Mouse (Mus musculus) heart, embryonic 14.5 days (tissue): ENCODE measurements around the gene Lrrc4. TPM values are rescaled to one million over a fixed set of nuclear protein-coding genes. Genes with fewer than 3 reads are reported as not detected.

Experiments
- ATAC-seq: fragments of 200-750 bp; cut with Nextera tagmentation; 2 replicates; pipeline ENCODE4 v1.8.0; 2017; ENCODE audit warnings: low read depth, moderate TSS enrichment; ENCODE audit not compliant: insufficient number of reproducible peaks, insufficient read depth, low FRiP score
- H3K27ac ChIP-seq, 2 experiments: fragments of 200-500 bp in 1 of 2; fragments of 300-500 bp in 1 of 2; sonication (generic) in 1 of 2; replicated peaks in 1 of 2; 2 replicates each; pipeline ENCODE4 v1.5.1; 2012 to 2014; ENCODE audit warnings: low read depth in 2 of 2, low read length in 2 of 2, control low read depth in 1 of 2, mild to moderate bottlenecking in 1 of 2, mixed read lengths in 1 of 2; ENCODE audit not compliant: control insufficient read depth in 1 of 2, insufficient read depth in 1 of 2
- H3K27me3 ChIP-seq: fragments of 300-500 bp; sonication (generic); 2 replicates; pipeline ENCODE4 v1.6.1; 2014; ENCODE audit warnings: mild to moderate bottlenecking, low read length, control low read depth; ENCODE audit not compliant: control insufficient read depth, insufficient read depth
- H3K36me3 ChIP-seq: fragments of 300-500 bp; sonication (generic); 2 replicates; pipeline ENCODE4 v1.6.1; 2014; ENCODE audit warnings: mild to moderate bottlenecking, control low read depth, low read length, mixed read lengths; ENCODE audit not compliant: control insufficient read depth, insufficient read depth
- H3K4me1 ChIP-seq, 2 experiments: fragments of 200-500 bp in 1 of 2; fragments of 300-500 bp in 1 of 2; sonication (generic) in 1 of 2; 2 replicates each; pipeline ENCODE4 v1.6.1; 2012 to 2014; ENCODE audit warnings: low read length in 2 of 2, control low read depth in 1 of 2, mixed read lengths in 1 of 2; ENCODE audit not compliant: control insufficient read depth in 2 of 2, insufficient read depth in 2 of 2
- H3K4me2 ChIP-seq: fragments of 300-500 bp; sonication (generic); 2 replicates; pipeline ENCODE4 v1.6.1; 2014; ENCODE audit warnings: mild to moderate bottlenecking, low read length
- H3K4me3 ChIP-seq, 2 experiments: fragments of 200-500 bp in 1 of 2; fragments of 300-500 bp in 1 of 2; sonication (generic) in 1 of 2; 2 replicates each; pipeline ENCODE4 v1.5.1; 2012 to 2014; ENCODE audit warnings: low read length in 2 of 2, mild to moderate bottlenecking in 2 of 2, control low read depth in 1 of 2, low read depth in 1 of 2, moderate library complexity in 1 of 2; ENCODE audit not compliant: control insufficient read depth in 1 of 2, insufficient read depth in 1 of 2
- H3K9ac ChIP-seq: fragments of 300-500 bp; sonication (generic); 2 replicates; pipeline ENCODE4 v1.6.1; 2014; ENCODE audit warnings: mild to moderate bottlenecking, low read length
- H3K9me3 ChIP-seq: fragments of 300-500 bp; sonication (generic); 2 replicates; pipeline ENCODE4 v1.6.1; 2016; ENCODE audit warnings: low read length, control low read depth; ENCODE audit not compliant: control insufficient read depth
- WGBS: fragments of 180-500 bp; shearing (Covaris S2); extraction: QIAGEN DNeasy Blood & Tissue Kit; methylation state at CpG from one replicate; pipeline ENCODE4 v1.1.7; 2014; 5-methylcytosine and 5-hydroxymethylcytosine counted together
- polyA plus RNA-seq: library from polyadenylated mRNA; unstranded; fragments of >200 nt; fragmentation: Nextera tagmentation; extraction: Ambion mirVana; gene quantifications from 2 replicates; pipeline ENCODE4 v1.2.1, GENCODE M21; 2014

The Lrrc4 gene
- polyA plus RNA-seq, 1 experiment from 2014 or later: 0.45 TPM

DNA sequence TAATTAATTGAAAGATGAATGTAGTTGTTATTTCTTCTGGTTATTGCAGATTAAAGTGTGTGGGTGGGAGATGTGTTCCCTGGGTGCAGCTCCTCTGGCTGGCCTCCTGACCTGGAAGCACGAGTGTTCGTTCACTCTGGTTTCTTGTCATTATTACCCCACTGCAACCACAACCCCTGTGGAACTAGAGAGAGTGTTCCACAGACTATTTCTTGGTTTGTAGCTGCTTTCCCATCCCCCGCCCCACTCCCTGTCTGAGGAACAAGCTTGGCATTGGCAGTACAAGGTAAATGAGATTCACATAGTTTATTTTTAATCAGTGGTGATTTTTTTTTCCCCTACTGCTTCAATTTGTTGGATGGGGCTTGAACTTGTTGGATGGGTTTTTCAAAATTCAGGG is 166.8 kb downstream of the Lrrc4 start:
- no peak overlapping the region for H3K9ac ChIP-seq
- no peak overlapping the region for H3K4me2 ChIP-seq
- no peak overlapping the region for H3K27ac ChIP-seq
- 81% methylated on average over 3 of the region's 3 CpGs for WGBS
- H3K4me3 ChIP-seq: no peak overlapping the region
- no peaks in the 10 kb centered on the region for H3K9me3 ChIP-seq
- ATAC-seq: no peak
- peaks cover 11% of the 10 kb centered on the region for H3K36me3 ChIP-seq
- H3K27me3 ChIP-seq: no peaks in the 10 kb centered on the region
- no peaks in the 10 kb centered on the region for H3K4me1 ChIP-seq

DNA sequence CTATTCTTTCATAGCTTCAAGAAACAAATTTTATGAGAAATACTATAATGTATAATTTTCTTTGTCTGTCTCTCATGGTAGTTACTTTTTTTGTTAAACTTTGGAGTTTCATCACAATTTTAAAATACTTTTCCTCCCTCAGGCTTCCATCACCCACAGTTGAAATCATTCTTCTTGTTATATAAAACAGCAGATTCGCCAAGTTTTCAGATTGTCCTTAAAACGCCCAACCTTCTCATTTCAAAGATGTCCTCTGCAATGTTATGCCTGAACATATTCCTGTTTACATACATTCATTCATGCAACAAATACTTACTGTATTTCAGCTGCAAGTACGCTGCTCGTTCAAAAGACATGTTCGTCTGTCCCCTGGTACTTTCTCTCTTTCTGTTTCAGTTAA is 167.9 kb downstream of the Lrrc4 start:
- no peaks in the 10 kb centered on the region for H3K9me3 ChIP-seq
- H3K4me1 ChIP-seq: no peaks in the 10 kb centered on the region
- no peak for ATAC-seq
- H3K4me2 ChIP-seq: no peak overlapping the region
- no peak overlapping the region for H3K4me3 ChIP-seq
- no peaks in the 10 kb centered on the region for H3K27me3 ChIP-seq
- WGBS: 93% methylated on average over 5 of the region's 5 CpGs
- peaks cover 3% of the 10 kb centered on the region; the same call in 1 of the 2 replicates for H3K36me3 ChIP-seq
- no peak overlapping the region for H3K27ac ChIP-seq
- no peak overlapping the region for H3K9ac ChIP-seq

DNA sequence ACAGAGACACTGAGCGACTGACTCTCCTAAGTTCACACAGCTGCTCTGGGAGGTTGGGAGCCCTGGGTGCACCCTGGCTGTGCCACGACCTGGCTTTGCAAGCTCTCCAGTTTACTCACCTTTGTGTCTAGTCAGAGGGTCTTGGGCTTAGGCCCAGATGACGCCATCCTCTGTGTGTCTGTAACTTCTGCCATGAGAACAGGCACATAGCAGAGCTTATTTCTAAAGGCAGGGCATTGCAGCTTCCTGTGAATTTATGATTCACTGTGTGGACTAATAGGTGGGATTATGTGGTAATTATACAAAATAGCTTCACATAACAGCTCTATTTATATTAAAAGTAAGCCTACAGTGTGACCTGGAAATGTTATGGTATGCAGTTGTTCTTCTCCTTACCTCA is 168.5 kb downstream of the Lrrc4 start:
- Histone ChIP-seq H3K9ac (no peak overlapping the region), H3K4me2 (no peak overlapping the region), H3K36me3 (peaks cover 3% of the 10 kb centered on the region; the same call in 1 of the 2 replicates), H3K27me3 (no peaks in the 10 kb centered on the region), H3K4me3 (no peak overlapping the region), H3K27ac (no peak overlapping the region), H3K4me1 (no peaks in the 10 kb centered on the region), H3K9me3 (no peaks in the 10 kb centered on the region)
- 82% methylated on average over 3 of the region's 3 CpGs for WGBS
- ATAC-seq: no peak

DNA sequence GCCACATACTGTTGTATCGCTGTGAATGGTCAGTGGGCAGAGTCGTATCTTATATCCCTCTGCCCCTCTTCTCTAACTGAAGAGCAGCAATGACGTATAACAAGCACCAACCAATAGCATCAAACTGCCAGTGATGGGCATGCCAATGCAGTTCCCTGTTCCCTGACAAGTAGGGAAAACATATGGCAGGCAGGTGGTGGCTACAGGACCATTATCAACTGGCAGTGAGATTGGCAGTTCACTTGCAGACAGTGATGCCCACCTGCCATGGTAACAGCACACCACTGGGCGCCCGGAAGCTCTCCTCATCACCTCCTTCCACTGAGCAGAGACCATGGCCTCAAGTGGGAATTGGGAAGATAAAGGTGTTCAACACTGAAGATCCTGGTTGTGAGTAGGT is 175.0 kb downstream of the Lrrc4 start:
- Histone ChIP-seq H3K4me3 (no peak overlapping the region), H3K4me2 (no peak overlapping the region), H3K36me3 (peaks cover 2% of the 10 kb centered on the region; the same call in 1 of the 2 replicates), H3K27ac (no peak overlapping the region), H3K9ac (no peak overlapping the region), H3K4me1 (no peaks in the 10 kb centered on the region), H3K9me3 (no peaks in the 10 kb centered on the region), H3K27me3 (no peaks in the 10 kb centered on the region)
- no peak for ATAC-seq
- WGBS: 85% methylated on average over 5 of the region's 5 CpGs

DNA sequence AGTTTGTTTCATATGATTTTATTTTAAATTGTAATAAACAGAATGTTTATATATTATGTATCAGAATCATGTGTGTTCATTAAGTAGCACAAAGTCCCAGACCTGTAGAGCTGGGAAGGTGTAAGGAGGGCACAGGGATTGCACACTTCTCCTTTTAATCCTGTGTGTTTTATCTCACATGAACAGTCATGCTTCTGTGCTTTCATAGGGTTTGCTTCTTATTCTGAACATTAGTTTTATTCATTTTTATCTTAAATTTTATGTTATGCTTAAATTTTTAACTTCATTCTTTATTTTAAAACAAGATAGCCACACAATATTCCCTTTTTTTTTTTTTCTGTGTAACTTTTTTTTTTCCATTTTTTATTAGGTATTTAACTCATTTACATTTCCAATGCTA is 186.3 kb downstream of the Lrrc4 start:
- H3K4me2 ChIP-seq: no peak overlapping the region
- no peak overlapping the region for H3K27ac ChIP-seq
- no peaks in the 10 kb centered on the region for H3K36me3 ChIP-seq
- ATAC-seq: no peak
- no peaks in the 10 kb centered on the region for H3K27me3 ChIP-seq
- H3K9me3 ChIP-seq: no peaks in the 10 kb centered on the region
- H3K9ac ChIP-seq: no peak overlapping the region
- no peak overlapping the region for H3K4me3 ChIP-seq
- H3K4me1 ChIP-seq: no peaks in the 10 kb centered on the region

DNA sequence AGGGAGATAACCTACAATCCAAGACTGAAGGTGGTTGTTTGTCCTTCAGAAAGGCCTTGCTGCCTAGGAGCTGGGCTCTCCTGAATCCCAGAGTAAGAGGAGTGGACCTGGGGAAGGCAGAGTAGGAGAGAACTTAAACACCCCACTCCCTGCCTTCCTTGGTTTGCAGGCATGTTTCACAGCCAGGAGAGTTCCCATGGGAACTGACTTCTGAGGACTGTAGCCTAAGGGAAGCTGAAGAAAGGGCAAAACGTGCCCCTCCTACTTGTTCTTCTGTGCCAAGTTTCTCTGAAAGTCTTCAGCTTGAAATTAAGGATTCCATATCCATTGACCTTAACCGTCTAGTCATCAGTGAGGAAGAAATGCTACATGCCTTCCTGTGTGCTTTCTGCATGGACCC is 188.6 kb downstream of the Lrrc4 start:
- H3K4me2 ChIP-seq: no peak overlapping the region
- no peaks in the 10 kb centered on the region for H3K27me3 ChIP-seq
- no peaks in the 10 kb centered on the region for H3K36me3 ChIP-seq
- H3K27ac ChIP-seq: no peak overlapping the region
- 55% methylated on average over 2 of the region's 2 CpGs for WGBS
- no peaks in the 10 kb centered on the region for H3K4me1 ChIP-seq
- no peak overlapping the region for H3K9ac ChIP-seq
- no peaks in the 10 kb centered on the region for H3K9me3 ChIP-seq
- no peak for ATAC-seq
- H3K4me3 ChIP-seq: no peak overlapping the region

DNA sequence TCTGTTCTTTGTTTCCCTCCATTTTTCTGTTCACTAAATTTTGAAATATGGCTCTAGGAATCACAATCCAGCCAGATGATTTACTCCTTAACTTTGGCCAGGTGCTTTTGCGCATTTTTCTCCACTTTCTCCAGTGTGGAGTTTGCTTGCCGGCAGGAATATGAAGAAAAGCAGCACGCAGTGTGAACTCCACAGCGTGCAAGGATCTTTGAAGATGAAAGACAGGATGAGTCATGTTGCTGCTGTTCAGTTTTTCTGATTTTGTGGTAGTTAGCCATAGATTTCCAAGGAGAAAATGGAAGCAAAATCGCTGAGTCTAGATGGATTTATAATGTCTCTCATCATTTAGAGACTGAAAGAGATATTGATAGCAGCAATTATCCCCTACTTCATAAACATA is 191.5 kb downstream of the Lrrc4 start:
- Histone ChIP-seq H3K9me3 (no peaks in the 10 kb centered on the region), H3K4me3 (no peak overlapping the region), H3K4me2 (no peak overlapping the region), H3K27me3 (no peaks in the 10 kb centered on the region), H3K27ac (no peak overlapping the region), H3K4me1 (peaks cover 0 to 17% of the 10 kb centered on the region in 2 experiments; a peak in 2 of 4 replicates), H3K36me3 (no peaks in the 10 kb centered on the region), H3K9ac (no peak overlapping the region)
- WGBS: 89% methylated on average over 5 of the region's 5 CpGs
- ATAC-seq: no peak

DNA sequence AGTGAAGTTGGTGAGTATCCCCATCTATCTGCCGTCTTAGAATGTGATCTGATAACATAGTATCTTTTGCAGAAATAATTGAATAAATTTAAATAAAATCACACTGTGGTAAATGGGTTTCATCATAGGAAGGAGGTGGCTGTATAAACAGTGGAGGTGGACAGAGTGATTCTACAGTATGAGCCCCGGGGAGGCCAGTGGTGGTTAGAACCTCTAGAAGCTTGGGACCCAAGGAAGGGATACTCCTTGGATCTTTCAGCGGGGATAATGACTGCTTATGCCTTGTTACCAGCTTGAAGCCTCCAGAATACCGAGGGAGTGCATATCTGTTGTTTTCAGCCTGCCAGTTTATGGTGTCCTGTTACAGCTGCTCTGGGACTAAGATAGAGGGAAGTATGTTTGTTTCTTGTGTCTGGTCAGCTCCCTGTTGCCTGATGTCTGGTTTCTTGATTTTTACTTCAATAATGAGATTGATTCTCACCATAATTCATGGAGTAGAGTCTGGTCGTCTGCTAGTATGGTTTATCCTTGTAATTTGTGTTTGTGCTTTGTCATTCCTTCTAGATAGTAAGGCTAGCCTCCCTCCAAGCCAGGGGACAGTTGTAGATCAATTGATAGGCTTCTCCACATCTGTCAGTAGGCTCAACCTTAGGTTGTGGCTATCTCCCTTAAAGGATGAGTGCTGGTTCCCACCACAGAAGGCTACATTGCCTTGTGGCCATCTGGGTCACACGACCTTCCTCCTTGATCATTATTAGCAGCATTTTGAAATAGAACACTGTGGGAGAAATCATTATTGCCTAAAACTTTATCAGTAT is 195.8 kb downstream of the Lrrc4 start:
- Histone ChIP-seq H3K27me3 (no peaks in the 10 kb centered on the region), H3K4me2 (no peak overlapping the region), H3K4me3 (no peak overlapping the region), H3K9ac (no peak overlapping the region), H3K27ac (no peak overlapping the region), H3K9me3 (no peaks in the 10 kb centered on the region), H3K36me3 (no peaks in the 10 kb centered on the region), H3K4me1 (peaks cover 6 to 37% of the 10 kb centered on the region in 2 experiments)
- ATAC-seq: no peak
- WGBS: 75% methylated on average over 6 of the region's 6 CpGs
